Mouse (Mus musculus) gastrocnemius, postnatal 25 days (tissue): Measurements from ENCODE around the gene Mmgt2. TPM values are rescaled to one million over a fixed set of nuclear protein-coding genes. Genes with fewer than 3 reads are reported as not detected.

Experiments used
- DNase-seq: peaks from one replicate; pipeline ENCODE4 v3.0.0; 2022
- total RNA-seq, 2 experiments: library from RNA; stranded (reverse); gene quantifications; 1 replicate in 1 of 2; 2 replicates in 1 of 2; pipeline ENCODE4 v1.2.3; 2021

Mmgt2 gene
- total RNA-seq, 2 experiments from 2014 or later = 2.8 to 4.2 TPM

- DNase-seq = no peak
Measured at GRCm38 (mm10) chr11:62706141-62706540, 57.7 kb downstream of the Mmgt2 start.

GRCm38 (mm10) chr11:62708252-62708651, 59.8 kb downstream of the Mmgt2 start:
- no peak for DNase-seq

GRCm38 (mm10) chr11:62710657-62711056, 62.2 kb downstream of the Mmgt2 start:
- DNase-seq = no peak

Other genes with a start within 250 kb of the Mmgt2 start
- 1 to 10 TPM; 1.4 to 1.8 TPM for gene Pigl, start 190.2 kb upstream of the Mmgt2 start, total RNA-seq
- 100 to 1,000 TPM; 114 to 115 TPM for gene Ncor1, start 190.1 kb upstream of the Mmgt2 start, total RNA-seq
- gene Cenpv, start 109.4 kb upstream of the Mmgt2 start, total RNA-seq = 10 to 100 TPM; 18.9 to 24.0 TPM
- 100 to 1,000 TPM; 692 to 747 TPM for gene Ubb, start 97.5 kb upstream of the Mmgt2 start, total RNA-seq
- 1 to 10 TPM in 1 of 2 experiments, under 1 TPM in 1; 0.97 to 1.5 TPM for gene Trpv2, start 74.2 kb upstream of the Mmgt2 start, total RNA-seq
- 1 to 10 TPM; 4.0 to 4.7 TPM for gene Lrrc75a, start 141 bp upstream of the Mmgt2 start, total RNA-seq
- 1 to 10 TPM; 1.4 to 1.7 TPM for gene Zfp287, start 83.2 kb downstream of the Mmgt2 start, total RNA-seq
- gene Gm10428, start 104.4 kb downstream of the Mmgt2 start, total RNA-seq = not detected
- 1 to 10 TPM in 1 of 2 experiments, under 1 TPM in 1; 0.95 to 1.1 TPM for gene Zfp286, start 140.8 kb downstream of the Mmgt2 start, total RNA-seq
- 10 to 100 TPM; 31.4 to 37.4 TPM for gene Trim16, start 171.6 kb downstream of the Mmgt2 start, total RNA-seq
- gene Fbxw10, start 198.4 kb downstream of the Mmgt2 start, total RNA-seq = under 1 TPM; 0.10 to 0.21 TPM
- 1 to 10 TPM; 6.7 to 8.0 TPM for gene Tvp23b, start 230.8 kb downstream of the Mmgt2 start, total RNA-seq